Mouse (Mus musculus): ENCODE measurements at regions not wholly inside any gene's neighbourhood (a gene's known extent, or its start where the extent isn't known, plus 50 kb on each side); places are given as distances from the start of the nearest gene placed in this dataset.

GRCm38 (mm10) chr14:45920783-45921182 lies 262.8 kb upstream of the Ddhd1 start:
- H3K27me3 ChIP-seq (replicated peaks; ENCODE audit: control insufficient read depth, insufficient read depth, low read length) = no peaks in the 10 kb centered on the region
- no peaks in the 10 kb centered on the region for H3K36me3 ChIP-seq (ENCODE audit: control insufficient read depth, insufficient read depth)
- H3K27ac ChIP-seq (ENCODE audit: low read depth, low read length) = no peak overlapping the region
- ATAC-seq = no peak
- no peak overlapping the region for H3K9ac ChIP-seq (ENCODE audit: low read depth, low read length)
- no peak overlapping the region for H3K4me2 ChIP-seq (replicated peaks; ENCODE audit: low read depth)
- H3K4me1 ChIP-seq (replicated peaks; ENCODE audit: control insufficient read depth, insufficient read depth, low read length) = no peaks in the 10 kb centered on the region
- WGBS = 27% methylated on average over 6 of the region's 6 CpGs
- H3K4me3 ChIP-seq (ENCODE audit: low read depth, low read length) = no peak overlapping the region
- H3K9me3 ChIP-seq (ENCODE audit: control insufficient read depth) = no peaks in the 10 kb centered on the region
- no peak for TF ChIP-seq CTCF (IDR thresholded peaks at IDR 0.05; ENCODE audit: low read depth)

- H3K4me3 ChIP-seq (ENCODE audit: low read depth, low read length) = no peak overlapping the region
- H3K27me3 ChIP-seq (replicated peaks; ENCODE audit: control insufficient read depth, insufficient read depth, low read length) = no peaks in the 10 kb centered on the region
- no peaks in the 10 kb centered on the region for H3K4me1 ChIP-seq (replicated peaks; ENCODE audit: control insufficient read depth, insufficient read depth, low read length)
- H3K4me2 ChIP-seq (replicated peaks; ENCODE audit: low read depth) = no peak overlapping the region
- H3K9me3 ChIP-seq (ENCODE audit: control insufficient read depth) = no peaks in the 10 kb centered on the region
- ATAC-seq = no peak
- 65% methylated on average over 2 of the region's 2 CpGs for WGBS
- no peak overlapping the region for H3K27ac ChIP-seq (ENCODE audit: low read depth, low read length)
- H3K9ac ChIP-seq (ENCODE audit: low read depth, low read length) = no peak overlapping the region
- TF ChIP-seq CTCF (IDR thresholded peaks at IDR 0.05; ENCODE audit: low read depth) = no peak
- no peaks in the 10 kb centered on the region for H3K36me3 ChIP-seq (ENCODE audit: control insufficient read depth, insufficient read depth)
Measured at GRCm38 (mm10) chr14:45943581-45943980, 285.6 kb upstream of the Ddhd1 start.

- no peaks in the 10 kb centered on the region for H3K27me3 ChIP-seq (replicated peaks; ENCODE audit: control insufficient read depth, insufficient read depth, low read length)
- no peak for ATAC-seq
- 85% methylated on average over 5 of the region's 5 CpGs for WGBS
Measured at GRCm38 (mm10) chr14:45944101-45944500, 286.2 kb upstream of the Ddhd1 start.

GRCm38 (mm10) chr14:45944506-45944905 lies 286.6 kb upstream of the Ddhd1 start:
- Histone ChIP-seq H3K27me3 (replicated peaks; ENCODE audit: control insufficient read depth, insufficient read depth, low read length) (no peaks in the 10 kb centered on the region), H3K9me3 (ENCODE audit: control insufficient read depth) (no peaks in the 10 kb centered on the region), H3K27ac (ENCODE audit: low read depth, low read length) (no peak overlapping the region), H3K9ac (ENCODE audit: low read depth, low read length) (no peak overlapping the region), H3K4me3 (ENCODE audit: low read depth, low read length) (no peak overlapping the region), H3K36me3 (ENCODE audit: control insufficient read depth, insufficient read depth) (no peaks in the 10 kb centered on the region), H3K4me1 (replicated peaks; ENCODE audit: control insufficient read depth, insufficient read depth, low read length) (no peaks in the 10 kb centered on the region), H3K4me2 (replicated peaks; ENCODE audit: low read depth) (no peak overlapping the region)
- no peak for TF ChIP-seq CTCF (IDR thresholded peaks at IDR 0.05; ENCODE audit: low read depth)
- no peak for ATAC-seq
- whole genome bisulfite sequencing = 53% methylated on average over 8 of the region's 8 CpGs

More at GRCm38 (mm10) chr14:45944101-45944500, 286.2 kb upstream of the Ddhd1 start:
- no peak overlapping the region for H3K9ac ChIP-seq (ENCODE audit: low read depth, low read length)
- H3K9me3 ChIP-seq (ENCODE audit: control insufficient read depth) = no peaks in the 10 kb centered on the region
- no peak for TF ChIP-seq CTCF (IDR thresholded peaks at IDR 0.05; ENCODE audit: low read depth)
- H3K4me2 ChIP-seq (replicated peaks; ENCODE audit: low read depth) = no peak overlapping the region
- no peaks in the 10 kb centered on the region for H3K4me1 ChIP-seq (replicated peaks; ENCODE audit: control insufficient read depth, insufficient read depth, low read length)
- no peaks in the 10 kb centered on the region for H3K36me3 ChIP-seq (ENCODE audit: control insufficient read depth, insufficient read depth)
- no peak overlapping the region for H3K27ac ChIP-seq (ENCODE audit: low read depth, low read length)
- no peak overlapping the region for H3K4me3 ChIP-seq (ENCODE audit: low read depth, low read length)

GRCm38 (mm10) chr14:45956624-45957023 lies 298.7 kb upstream of the Ddhd1 start:
- Histone ChIP-seq H3K4me1 (replicated peaks; ENCODE audit: control insufficient read depth, insufficient read depth, low read length) (no peaks in the 10 kb centered on the region), H3K27ac (ENCODE audit: low read depth, low read length) (no peak overlapping the region), H3K4me2 (replicated peaks; ENCODE audit: low read depth) (no peak overlapping the region), H3K36me3 (ENCODE audit: control insufficient read depth, insufficient read depth) (no peaks in the 10 kb centered on the region), H3K27me3 (replicated peaks; ENCODE audit: control insufficient read depth, insufficient read depth, low read length) (no peaks in the 10 kb centered on the region), H3K9me3 (ENCODE audit: control insufficient read depth) (no peaks in the 10 kb centered on the region), H3K4me3 (ENCODE audit: low read depth, low read length) (no peak overlapping the region), H3K9ac (ENCODE audit: low read depth, low read length) (no peak overlapping the region)
- no peak for ATAC-seq
- 73% methylated on average over 8 of the region's 8 CpGs for WGBS
- no peak for TF ChIP-seq CTCF (IDR thresholded peaks at IDR 0.05; ENCODE audit: low read depth)

GRCm38 (mm10) chr14:45962474-45962873 lies 304.5 kb upstream of the Ddhd1 start:
- no peak overlapping the region for H3K4me3 ChIP-seq (ENCODE audit: low read depth, low read length)
- ATAC-seq = no peak
- TF ChIP-seq CTCF (IDR thresholded peaks at IDR 0.05; ENCODE audit: low read depth) = no peak
- H3K4me1 ChIP-seq (replicated peaks; ENCODE audit: control insufficient read depth, insufficient read depth, low read length) = no peaks in the 10 kb centered on the region
- WGBS = 90% methylated on average over 4 of the region's 4 CpGs
- no peaks in the 10 kb centered on the region for H3K27me3 ChIP-seq (replicated peaks; ENCODE audit: control insufficient read depth, insufficient read depth, low read length)
- no peaks in the 10 kb centered on the region for H3K9me3 ChIP-seq (ENCODE audit: control insufficient read depth)
- H3K36me3 ChIP-seq (ENCODE audit: control insufficient read depth, insufficient read depth) = no peaks in the 10 kb centered on the region
- no peak overlapping the region for H3K4me2 ChIP-seq (replicated peaks; ENCODE audit: low read depth)
- H3K9ac ChIP-seq (ENCODE audit: low read depth, low read length) = no peak overlapping the region
- no peak overlapping the region for H3K27ac ChIP-seq (ENCODE audit: low read depth, low read length)

- H3K27me3 ChIP-seq (replicated peaks; ENCODE audit: control insufficient read depth, insufficient read depth, low read length) = no peaks in the 10 kb centered on the region
- no peak for ATAC-seq
- H3K36me3 ChIP-seq (ENCODE audit: control insufficient read depth, insufficient read depth) = no peaks in the 10 kb centered on the region
- no peak for TF ChIP-seq CTCF (IDR thresholded peaks at IDR 0.05; ENCODE audit: low read depth)
- H3K4me3 ChIP-seq (ENCODE audit: low read depth, low read length) = no peak overlapping the region
- no peak overlapping the region for H3K27ac ChIP-seq (ENCODE audit: low read depth, low read length)
- no peak overlapping the region for H3K4me2 ChIP-seq (replicated peaks; ENCODE audit: low read depth)
- no peaks in the 10 kb centered on the region for H3K4me1 ChIP-seq (replicated peaks; ENCODE audit: control insufficient read depth, insufficient read depth, low read length)
- H3K9ac ChIP-seq (ENCODE audit: low read depth, low read length) = no peak overlapping the region
- WGBS = 82% methylated on average over 7 of the region's 7 CpGs
- no peaks in the 10 kb centered on the region for H3K9me3 ChIP-seq (ENCODE audit: control insufficient read depth)
Measured at GRCm38 (mm10) chr14:45964043-45964442, 306.1 kb upstream of the Ddhd1 start.

Measured in intestine, postnatal 0 days (tissue).